Mouse (Mus musculus): ENCODE measurements around the gene Btc.

GRCm38 (mm10) chr5:91428547-91428946, 25.8 kb upstream of the Btc start:
- TF ChIP-seq POLR2A (IDR thresholded peaks at IDR 0.05; ENCODE audit: extremely low read depth, insufficient read depth, low read length) (no peak), CTCF (IDR thresholded peaks at IDR 0.05; ENCODE audit: extremely low read depth, insufficient read depth, low read length) (no peak)

Data from cortical plate, adult 2 months (tissue).